ENCODE assay signal across 8 mouse cellular contexts in genomic region chr9:65293119-65293518, GRCm38 (mm10). TPM values are rescaled to one million over a fixed set of nuclear protein-coding genes. Genes with fewer than 3 reads are reported as not detected.
DNase-seq lines count a peak whose midpoint lies in the region; ATAC-seq and TF ChIP-seq lines count a peak whose summit lies in the region.

No protein-coding gene starts in this region.

- peaks cover 16% of the 10 kb centered on the region for H3K36me3 ChIP-seq in heart, postnatal 0 days (replicated peaks; ENCODE audit: control insufficient read depth, insufficient read depth, low read length)
- H3K36me3 ChIP-seq in midbrain, embryonic 11.5 days (ENCODE audit: control insufficient read depth, insufficient read depth, low read length), result no peaks in the 10 kb centered on the region

- peak; percentile 42 for ATAC-seq in activated CD4-positive, CD25-positive, alpha-beta regulatory T cell, adult 4 months
- no peak for ATAC-seq in heart, postnatal 0 days (ENCODE audit: insufficient read depth, low read depth)
- ATAC-seq in midbrain, embryonic 11.5 days (ENCODE audit: low FRiP score), result no peak

- no peak for TF ChIP-seq EP300 in heart, postnatal 0 days (IDR thresholded peaks at IDR 0.05; ENCODE audit: low read depth)

- H3K9me3 ChIP-seq in heart, postnatal 0 days (replicated peaks; ENCODE audit: control insufficient read depth, low read length), result no peaks in the 10 kb centered on the region
- no peaks in the 10 kb centered on the region for H3K9me3 ChIP-seq in midbrain, embryonic 11.5 days (ENCODE audit: control insufficient read depth, low read length)

- peak overlapping the region; percentile 97 for H3K27ac ChIP-seq in heart, postnatal 0 days (ENCODE audit: low read depth)
- no peak overlapping the region for H3K27ac ChIP-seq in midbrain, embryonic 11.5 days (ENCODE audit: low read depth, low read length)

- H3K4me1 ChIP-seq in lung, adult 2 months (ENCODE audit: control insufficient read depth, insufficient read depth, low read length), result peaks cover 9% of the 10 kb centered on the region
- peaks cover 9% of the 10 kb centered on the region; the same call in 1 of the 2 replicates for H3K4me1 ChIP-seq in heart, postnatal 0 days (ENCODE audit: control insufficient read depth, insufficient read depth)
- H3K4me1 ChIP-seq in midbrain, embryonic 11.5 days (ENCODE audit: control insufficient read depth, insufficient read depth, low read length), result peaks cover 8% of the 10 kb centered on the region

- DNase-seq in lung, adult 2 months, result no peak
- DNase-seq in lung, postnatal 10 days, result no peak
- DNase-seq in heart, postnatal 0 days (ENCODE audit: low spot score), result peak; percentile 11
- peak; percentile 87 for DNase-seq in midbrain, embryonic 11.5 days (ENCODE audit: low spot score, missing footprints)
- DNase-seq in cerebellum, adult 18-20 months, result no peak
- DNase-seq in urinary bladder, postnatal 10 days (ENCODE audit: low spot score), result no peak
- DNase-seq in cerebellum, postnatal 10 days, result no peak

- 6% methylated on average over 5 of the region's 5 CpGs for WGBS in lung, adult 2 months
- 12% methylated on average over 5 of the region's 5 CpGs for WGBS in heart, postnatal 0 days
- WGBS in midbrain, embryonic 11.5 days, result 47% methylated on average over 5 of the region's 5 CpGs

- H3K4me2 ChIP-seq in heart, postnatal 0 days (ENCODE audit: low read depth, low read length), result peak overlapping the region; percentile 73
- H3K4me2 ChIP-seq in midbrain, embryonic 11.5 days, result peak overlapping the region; percentile 92

- no peak for TF ChIP-seq POLR2A in lung, adult 2 months (IDR thresholded peaks at IDR 0.05; ENCODE audit: borderline replicate concordance, extremely low read depth, low read depth, low read length)

- no peaks in the 10 kb centered on the region for H3K27me3 ChIP-seq in heart, postnatal 0 days (ENCODE audit: control insufficient read depth, insufficient read depth, low read length)
- no peaks in the 10 kb centered on the region for H3K27me3 ChIP-seq in midbrain, embryonic 11.5 days (ENCODE audit: control insufficient read depth, insufficient read depth, low read length)

- no peak for TF ChIP-seq CTCF in lung, adult 2 months (IDR thresholded peaks at IDR 0.05; ENCODE audit: insufficient read depth, low read length)
- no peak for TF ChIP-seq CTCF in heart, postnatal 0 days (IDR thresholded peaks at IDR 0.05; ENCODE audit: low read depth)

- peak overlapping the region; percentile 36 for H3K4me3 ChIP-seq in lung, adult 2 months (replicated peaks; ENCODE audit: extremely low read depth, low read depth, low read length)
- peak overlapping the region; percentile 95 for H3K4me3 ChIP-seq in heart, postnatal 0 days (ENCODE audit: low read depth, low read length)
- peak overlapping the region; percentile 96 for H3K4me3 ChIP-seq in midbrain, embryonic 11.5 days (ENCODE audit: low read depth, low read length)

- peak overlapping the region; percentile 97 for H3K9ac ChIP-seq in heart, postnatal 0 days (replicated peaks; ENCODE audit: low read depth, low read length)
- peak overlapping the region; percentile 62 for H3K9ac ChIP-seq in midbrain, embryonic 11.5 days (ENCODE audit: low read length)

RNA-seq across cellular contexts. Expression of gene Clpx, which starts 0.9 kb away (rescaled TPM):
- 8.7 and 10.5 TPM in 2 replicates for polyA plus RNA-seq in lung, adult 2 months (2012; rRNA removed)
- polyA plus RNA-seq in activated CD4-positive, CD25-positive, alpha-beta regulatory T cell, adult 4 months (2017; shearing (Covaris generic)), result 10 to 100 TPM; 35.1 to 35.3 TPM
- total RNA-seq in heart, postnatal 0 days (2014; rRNA removed; ENCODE audit: low replicate concordance), result 37.4 and 37.8 TPM in 2 replicates
- 64.3 and 68.3 TPM in 2 replicates for polyA plus RNA-seq in heart, postnatal 0 days (2015; fragmentation: Nextera tagmentation; extraction: Ambion mirVana)
- 45.8 and 54.3 TPM in 2 replicates for polyA plus RNA-seq in midbrain, embryonic 11.5 days (2014; fragmentation: Nextera tagmentation; extraction: Ambion mirVana)

RNA-seq across cellular contexts. Expression of gene Cilp, which starts 28.1 kb away (rescaled TPM):
- 1.2 and 6.1 TPM in 2 replicates for polyA plus RNA-seq in lung, adult 2 months (2012; rRNA removed)
- not detected for polyA plus RNA-seq in activated CD4-positive, CD25-positive, alpha-beta regulatory T cell, adult 4 months (2017; shearing (Covaris generic))
- total RNA-seq in heart, postnatal 0 days (2014; rRNA removed; ENCODE audit: low replicate concordance), result 0.73 and 0.88 TPM in 2 replicates
- polyA plus RNA-seq in heart, postnatal 0 days (2015; fragmentation: Nextera tagmentation; extraction: Ambion mirVana), result 0.19 and 0.21 TPM in 2 replicates
- polyA plus RNA-seq in midbrain, embryonic 11.5 days (2014; fragmentation: Nextera tagmentation; extraction: Ambion mirVana), result 0.12 and 0.16 TPM in 2 replicates

RNA-seq across cellular contexts. Expression of gene Pdcd7, which starts 52.8 kb away (rescaled TPM):
- polyA plus RNA-seq in lung, adult 2 months (2012; rRNA removed), result 10.9 and 12.1 TPM in 2 replicates
- 1 to 10 TPM; 4.1 to 5.0 TPM for polyA plus RNA-seq in activated CD4-positive, CD25-positive, alpha-beta regulatory T cell, adult 4 months (2017; shearing (Covaris generic))
- 9.4 and 10.6 TPM in 2 replicates for total RNA-seq in heart, postnatal 0 days (2014; rRNA removed; ENCODE audit: low replicate concordance)
- polyA plus RNA-seq in heart, postnatal 0 days (2015; fragmentation: Nextera tagmentation; extraction: Ambion mirVana), result 4.7 and 5.9 TPM in 2 replicates
- 11.6 and 14.6 TPM in 2 replicates for polyA plus RNA-seq in midbrain, embryonic 11.5 days (2014; fragmentation: Nextera tagmentation; extraction: Ambion mirVana)

Comparison
In these comparisons a context has a peak if more than half of its experiments do, and no peak if none do; other contexts are left out.
1. DNase-seq: peak in heart, postnatal 0 days (single experiment) and midbrain, embryonic 11.5 days (single experiment); none in lung, adult 2 months (single experiment), lung, postnatal 10 days (single experiment), cerebellum, adult 18-20 months (0 of 2), urinary bladder, postnatal 10 days (single experiment) and cerebellum, postnatal 10 days (0 of 2).
2. H3K4me3 ChIP-seq: peak in every context shown above with its lines; median percentile 96 in midbrain, embryonic 11.5 days; 95 in heart, postnatal 0 days; 36 in lung, adult 2 months.